Comparison of ENCODE assay signal across 22 mouse cellular contexts in genomic region chr10:21410711-21411110, GRCm38 (mm10). TPM values are rescaled to one million over a fixed set of nuclear protein-coding genes. Genes with fewer than 3 reads are reported as not detected.
DNase-seq lines count a peak whose midpoint lies in the region; TF ChIP-seq lines count a peak whose summit lies in the region.
"Had no signal": no experiment of that assay in that cellular context is flagged by ENCODE, and none has a peak within 500 bp of the region (broad histone marks: within the 10 kb centered on the region; RNA-seq: fewer than 3 reads in every experiment).

No protein-coding gene starts in this region.

- TF ChIP-seq CTCF in liver, adult 2 months (IDR thresholded peaks at IDR 0.05; ENCODE audit: low read depth, low read length): no peak
- no peak for TF ChIP-seq CTCF in C2C12 (IDR thresholded peaks at IDR 0.05; ENCODE audit: control insufficient read depth, insufficient read depth, insufficient read length)
- no peak for TF ChIP-seq CTCF in embryonic fibroblast, embryonic 13.5 days (IDR thresholded peaks at IDR 0.05; ENCODE audit: borderline replicate concordance, insufficient read depth, low read length)

- H3K79me3 ChIP-seq in C2C12 (ENCODE audit: low read depth): no peaks in the 10 kb centered on the region

- H3K27ac ChIP-seq in liver, adult 2 months (replicated peaks; ENCODE audit: insufficient read depth, low read depth, low read length): no peak overlapping the region
- H3K27ac ChIP-seq in embryonic fibroblast, embryonic 13.5 days (ENCODE audit: insufficient read depth, low read length): peak overlapping the region; percentile 89
- H3K27ac ChIP-seq: embryonic facial prominence, embryonic 10.5 days; embryonic facial prominence, embryonic 12.5 days; forebrain, embryonic 10.5 days; forebrain, embryonic 12.5 days had no signal

- H3K4me3 ChIP-seq in liver, adult 2 months (ENCODE audit: insufficient read depth, low read depth, low read length): no peak overlapping the region
- H3K4me3 ChIP-seq in C2C12 (ENCODE audit: insufficient read depth, poor library complexity, severe bottlenecking): no peak overlapping the region
- H3K4me3 ChIP-seq in embryonic fibroblast, embryonic 13.5 days (ENCODE audit: insufficient read depth, low read length): no peak overlapping the region
- H3K4me3 ChIP-seq: embryonic facial prominence, embryonic 10.5 days; embryonic facial prominence, embryonic 12.5 days; erythroblast, embryonic 14.5 days; forebrain, embryonic 10.5 days; forebrain, embryonic 12.5 days had no signal

- H3K27me3 ChIP-seq in liver, adult 2 months (ENCODE audit: control insufficient read depth, insufficient read depth, low read length): no peaks in the 10 kb centered on the region
- no peaks in the 10 kb centered on the region for H3K27me3 ChIP-seq in C2C12 (ENCODE audit: control insufficient read depth, insufficient read depth, insufficient read length)
- H3K27me3 ChIP-seq: embryonic facial prominence, embryonic 12.5 days; forebrain, embryonic 12.5 days had no signal

- peak; percentile 75 for DNase-seq in liver, adult 2 months (ENCODE audit: extremely low read depth, low read depth, low spot score)
- DNase-seq in liver: no peak
- no peak for DNase-seq in heart, adult 9 months (ENCODE audit: low spot score in 2 of 2)
- DNase-seq: adrenal gland, adult 8-10 months; adrenal gland, postnatal 14 days; adrenal gland, postnatal 36 days; B cell, adult 2 months; cerebellum, adult 11-12 months; cerebellum, adult 2 months; cerebellum, adult 9-10 months; cerebellum, postnatal 10 days; cerebellum, postnatal 25 days had no signal

- H3K9ac ChIP-seq in liver, adult 2 months (ENCODE audit: low read depth, low read length): no peak overlapping the region
- H3K9ac ChIP-seq: embryonic facial prominence, embryonic 12.5 days; forebrain, embryonic 12.5 days had no signal

- no peaks in the 10 kb centered on the region for H3K36me3 ChIP-seq in liver, adult 2 months (ENCODE audit: control insufficient read depth, insufficient read depth, low read length)
- H3K36me3 ChIP-seq in C2C12 (ENCODE audit: control insufficient read depth, insufficient read depth): no peaks in the 10 kb centered on the region
- H3K36me3 ChIP-seq: embryonic facial prominence, embryonic 10.5 days; embryonic facial prominence, embryonic 12.5 days; forebrain, embryonic 10.5 days; forebrain, embryonic 12.5 days had no signal

- no peaks in the 10 kb centered on the region for H3K79me2 ChIP-seq in liver, adult 2 months (ENCODE audit: control insufficient read depth, insufficient read depth, low read length)
- no peaks in the 10 kb centered on the region for H3K79me2 ChIP-seq in C2C12 (ENCODE audit: control insufficient read depth, insufficient read depth)

- TF ChIP-seq POLR2A in liver, adult 2 months (IDR thresholded peaks at IDR 0.05; ENCODE audit: extremely low read depth, insufficient read depth, low read length): no peak
- no peak for TF ChIP-seq POLR2A in embryonic fibroblast, embryonic 13.5 days (IDR thresholded peaks at IDR 0.05; ENCODE audit: low read depth, low read length)

- WGBS in liver, adult 2 months: 64% methylated on average over 5 of the region's 5 CpGs

- no peak overlapping the region for H3ac ChIP-seq in C2C12 (ENCODE audit: control insufficient read depth, insufficient read length, low read depth)

- peaks cover 4% of the 10 kb centered on the region for H3K4me1 ChIP-seq in liver, adult 2 months (ENCODE audit: control insufficient read depth, insufficient read depth, low read length)
- H3K4me1 ChIP-seq in embryonic fibroblast, embryonic 13.5 days (ENCODE audit: control insufficient read depth, insufficient read depth, low read length): peaks cover 7% of the 10 kb centered on the region; the same call in 1 of the 2 replicates
- H3K4me1 ChIP-seq: embryonic facial prominence, embryonic 10.5 days; embryonic facial prominence, embryonic 12.5 days; forebrain, embryonic 10.5 days; forebrain, embryonic 12.5 days had no signal

TF ChIP-seq in C2C12, 6 proteins besides CTCF, POLR2A, EP300 and RAD21:
- TF ChIP-seq MAX (IDR thresholded peaks at IDR 0.05) (no peak), CEBPB (IDR thresholded peaks at IDR 0.05; ENCODE audit: low read depth) (peak; percentile 21)
TF ChIP-seq in C2C12: peak in this region for 1.

RNA-seq across cellular contexts. Expression of gene Aldh8a1, which starts 33.6 kb away (rescaled TPM):
- total RNA-seq in liver, adult 2 months (2014; rRNA removed): 382 and 384 TPM in 2 replicates
- polyA plus RNA-seq in liver, adult 2 months (2012; rRNA removed): 309 TPM in 2 replicates
- not detected for polyA plus RNA-seq in C2C12 (2012; fragmentation: generic; extraction: Trizol)
- polyA plus RNA-seq in embryonic fibroblast, embryonic 13.5 days (2011; ENCODE audit: insufficient read length, low read depth, missing spikeins): not detected in 2 replicates
- total RNA-seq: adrenal gland, postnatal 36 days had no signal
- polyA plus RNA-seq: embryonic facial prominence, embryonic 14.5 days; erythroblast, embryonic 14.5 days; forebrain, embryonic 10.5 days; forebrain, embryonic 12.5 days; forebrain, embryonic 14.5 days; forebrain, embryonic 16.5 days had no signal

Comparison
In these comparisons a context has a peak if more than half of its experiments do, and no peak if none do; other contexts are left out.
1. RNA of gene Aldh8a1, which starts 33.6 kb away (polyA plus RNA-seq): 309 TPM in liver, adult 2 months; not detected in embryonic fibroblast, embryonic 13.5 days and not detected in C2C12 (single experiment); every median in the first group is over 100 times any median in the second.